Mouse (Mus musculus) neutrophil, adult 65 days (primary cell): Measurements from ENCODE around the gene Ptger3. TPM values are rescaled to one million over a fixed set of nuclear protein-coding genes. Genes with fewer than 3 reads are reported as not detected.

Experiments used
- total RNA-seq: library from RNA; stranded (reverse); gene quantifications from 2 replicates; pipeline ENCODE4 v1.2.4, GENCODE M21; 2023

Gene Ptger3
- 0.32 TPM in 1 of 2 replicates, not detected in the other for total RNA-seq

DNA sequence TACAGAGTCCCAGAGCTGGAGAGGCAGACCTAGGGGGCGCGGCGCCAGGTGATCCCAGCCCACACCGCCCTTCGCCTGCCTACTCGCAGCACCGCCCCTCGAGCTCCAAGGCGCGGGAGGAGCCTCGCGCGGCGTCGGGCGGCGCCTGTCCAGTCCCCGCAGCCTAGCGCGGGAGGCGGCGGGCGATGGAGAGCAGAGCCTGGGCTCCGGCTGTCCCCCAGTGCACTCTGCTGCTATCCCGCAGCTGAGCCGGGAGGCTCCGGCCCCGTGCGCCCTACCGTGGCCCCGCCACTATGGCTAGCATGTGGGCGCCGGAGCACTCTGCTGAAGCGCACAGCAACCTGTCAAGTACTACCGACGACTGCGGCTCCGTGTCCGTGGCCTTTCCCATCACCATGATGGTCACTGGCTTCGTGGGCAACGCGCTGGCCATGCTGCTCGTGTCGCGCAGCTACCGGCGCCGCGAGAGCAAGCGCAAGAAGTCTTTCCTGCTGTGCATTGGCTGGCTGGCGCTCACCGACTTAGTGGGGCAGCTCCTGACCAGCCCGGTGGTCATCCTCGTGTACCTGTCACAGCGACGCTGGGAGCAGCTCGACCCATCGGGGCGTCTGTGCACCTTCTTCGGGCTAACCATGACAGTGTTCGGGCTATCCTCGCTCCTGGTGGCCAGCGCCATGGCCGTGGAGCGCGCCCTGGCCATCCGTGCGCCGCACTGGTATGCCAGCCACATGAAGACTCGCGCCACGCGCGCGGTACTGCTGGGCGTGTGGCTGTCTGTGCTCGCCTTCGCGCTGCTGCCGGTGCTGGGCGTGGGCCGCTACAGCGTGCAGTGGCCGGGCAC is at the start of gene Ptger3:
TSS of gene Ptger3 (plus strand) at position 168 of the 841 bp plus-strand sequence.

DNA sequence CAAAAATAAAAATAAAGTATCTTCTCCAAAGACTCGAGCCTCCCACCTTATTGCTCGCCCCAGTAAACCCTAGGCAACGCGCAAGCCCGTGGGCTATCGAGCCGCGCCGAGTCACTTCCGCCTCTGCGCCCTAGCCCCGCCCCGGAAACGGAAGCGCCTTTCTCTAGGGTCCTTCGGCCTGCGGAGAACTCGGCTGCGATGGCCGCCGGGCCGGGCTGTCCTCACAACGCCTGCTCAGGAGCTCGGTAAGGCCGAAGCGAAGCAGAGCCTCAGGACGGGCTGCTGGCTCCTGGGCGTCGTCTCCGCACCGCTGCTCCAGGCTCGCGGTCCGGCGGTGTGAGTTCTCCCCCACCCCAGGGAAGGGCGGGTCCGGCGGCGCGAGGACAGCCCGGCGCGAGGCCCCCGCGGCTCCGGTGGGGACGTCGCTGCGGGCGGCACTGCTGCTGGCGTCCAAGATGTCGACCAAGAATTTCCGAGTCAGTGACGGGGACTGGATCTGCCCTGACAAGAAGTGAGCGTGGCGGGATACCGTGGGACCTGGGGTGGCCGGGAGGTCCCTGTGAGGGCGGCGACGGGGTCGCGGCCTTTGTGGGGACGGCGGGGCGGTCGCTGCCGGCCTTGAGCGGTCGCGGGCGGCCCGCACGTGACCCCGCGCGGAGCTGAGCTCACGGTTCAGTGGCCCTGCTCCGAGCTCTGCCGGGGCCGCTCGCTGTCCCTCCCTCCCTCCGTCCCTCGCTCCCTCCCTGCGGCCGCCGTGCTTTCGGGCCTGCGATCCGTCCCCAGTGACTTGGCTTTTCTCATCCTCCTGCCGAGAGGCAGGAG is 32.5 kb upstream of the Ptger3 start, which contains the start of gene Zranb2:
TSS of gene Zranb2 (plus strand) at position 197 of the 822 bp plus-strand sequence.

Other genes with a start within 250 kb of the Ptger3 start
- gene Zranb2, start 32.7 kb upstream of the Ptger3 start, total RNA-seq: 36.1 and 40.6 TPM in 2 replicates